Mouse (Mus musculus) lung, postnatal 36 days (tissue): ENCODE results near the gene Senp3.
"Not testable (repeated sequence)": the region's sequence is repeated elsewhere in the genome, so short reads cannot be mapped to it uniquely, and the experiment has no call there.

Experiments used
- DNase-seq: peaks from one replicate; pipeline ENCODE4 v3.0.0; 2022; ENCODE audit warnings: mixed read lengths

The Senp3 gene

DNA sequence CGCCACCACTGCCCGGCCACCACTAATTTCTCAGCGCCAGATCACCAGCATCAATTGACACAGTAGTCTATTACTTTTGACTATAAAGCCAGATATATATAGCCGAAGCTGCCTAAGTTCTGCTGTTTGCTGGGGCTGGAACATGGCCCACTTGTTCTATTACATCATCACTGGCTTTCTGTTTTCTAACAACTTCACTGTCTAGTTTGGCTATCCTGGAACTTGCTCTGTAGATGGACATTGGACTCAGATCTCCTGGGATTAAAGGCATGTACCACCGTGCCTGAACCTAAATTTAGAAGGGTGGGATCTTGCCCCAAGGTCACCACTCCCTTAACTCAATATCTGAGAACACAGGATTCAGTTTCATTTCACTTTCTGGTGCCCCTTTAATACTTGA lies 36.0 kb downstream of the Senp3 start:
- DNase-seq, result no peak

DNA sequence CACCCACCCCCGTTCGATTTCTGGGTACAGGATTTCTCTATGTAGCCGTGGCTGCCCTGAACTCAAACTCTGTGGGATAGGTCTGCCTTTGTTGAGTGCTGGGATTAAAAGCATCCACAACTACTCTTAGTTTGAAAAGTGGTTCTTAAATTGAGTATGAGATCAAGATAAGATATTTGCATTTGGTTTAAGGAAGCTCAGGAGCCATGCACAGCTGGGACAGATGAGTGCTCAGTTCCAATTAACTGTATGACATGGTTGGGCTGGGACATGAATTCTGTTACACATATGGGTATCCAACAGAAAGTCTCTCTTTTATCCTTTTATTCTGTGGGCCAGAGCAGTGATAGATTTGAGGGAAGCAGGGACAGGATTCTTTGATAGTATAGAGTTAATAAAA lies 46.4 kb downstream of the Senp3 start:
- no peak for DNase-seq

DNA sequence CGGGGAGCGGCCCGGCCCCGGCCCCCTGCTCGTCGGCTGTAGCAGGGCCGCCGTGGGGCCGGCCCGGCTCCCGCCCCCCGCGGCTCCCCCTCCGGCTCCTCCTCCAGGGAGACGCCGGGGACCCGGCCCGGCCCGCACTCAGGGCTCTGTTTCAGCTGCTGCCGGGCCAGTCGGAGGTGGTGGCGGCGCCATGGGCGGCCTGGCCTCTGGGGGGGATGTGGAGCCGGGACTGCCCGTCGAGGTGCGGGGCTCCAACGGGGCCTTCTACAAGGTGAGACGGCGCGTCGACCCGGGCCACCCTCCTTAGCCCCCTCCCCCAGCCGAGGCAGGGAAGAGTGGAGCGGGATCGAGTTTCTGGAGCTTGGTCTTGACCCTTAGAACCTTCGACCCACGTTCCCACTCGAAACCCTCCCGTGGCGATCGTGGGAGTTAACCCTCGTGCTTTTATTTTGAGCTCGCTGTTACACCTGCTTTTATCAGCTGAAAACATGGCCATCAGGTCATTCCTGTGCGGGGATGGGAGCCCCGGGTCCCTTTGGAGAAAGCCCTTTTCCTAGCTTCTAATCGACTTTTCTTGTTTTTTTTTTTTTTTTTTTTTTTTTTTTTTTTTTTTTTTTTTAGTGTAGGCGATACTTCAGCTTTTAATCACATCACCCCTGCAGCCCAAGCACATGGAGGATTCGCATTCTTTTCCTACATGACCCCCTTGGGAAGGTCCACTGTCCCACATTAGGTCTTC lies 48.6 kb downstream of the Senp3 start:
- DNase-seq, result peak; percentile 66

DNA sequence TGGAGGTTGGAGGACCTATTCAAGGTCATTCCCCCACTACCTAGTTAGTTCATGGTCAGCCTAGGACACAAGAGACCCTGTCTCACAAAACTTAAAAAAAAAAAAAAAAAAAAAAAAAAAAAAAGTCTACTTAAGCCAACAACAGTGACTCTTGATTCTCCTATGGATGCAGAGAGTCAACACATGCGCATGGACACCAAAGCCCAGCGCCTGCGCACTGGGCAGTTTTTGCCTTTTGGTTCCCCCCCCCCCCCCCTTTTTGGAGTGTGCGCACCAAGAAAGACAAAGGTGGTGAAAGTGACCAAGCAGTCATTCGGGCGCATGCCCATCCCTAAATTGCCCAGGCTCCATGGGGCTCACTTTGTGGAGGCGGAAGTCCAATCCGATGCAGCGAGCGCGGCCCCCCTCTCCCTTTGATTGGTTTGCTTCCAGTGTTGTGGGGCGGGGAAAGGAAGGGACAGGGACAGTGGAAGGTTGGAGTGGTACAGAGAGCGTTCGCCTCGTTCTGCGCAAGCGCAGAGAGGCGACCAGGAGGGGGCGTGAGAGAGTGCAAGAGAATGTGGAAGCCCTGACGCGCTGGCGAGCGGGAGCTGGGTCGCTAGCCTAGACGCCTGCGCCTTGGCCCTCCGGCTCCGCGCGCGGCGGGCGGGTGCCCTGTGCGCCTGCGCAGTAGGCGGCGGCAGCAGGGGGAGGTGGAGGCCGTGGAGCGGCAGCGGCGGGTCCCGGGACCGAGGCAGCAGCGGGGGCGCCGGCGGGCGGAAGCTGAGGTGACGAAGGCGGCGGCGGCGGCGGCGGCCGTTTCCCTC lies 49.4 kb downstream of the Senp3 start, which contains the start of gene Fxr2:
Gene Fxr2 (plus strand): TSS at position 707 of the 806 bp plus-strand sequence.
- peak; percentile 100 for DNase-seq

DNA sequence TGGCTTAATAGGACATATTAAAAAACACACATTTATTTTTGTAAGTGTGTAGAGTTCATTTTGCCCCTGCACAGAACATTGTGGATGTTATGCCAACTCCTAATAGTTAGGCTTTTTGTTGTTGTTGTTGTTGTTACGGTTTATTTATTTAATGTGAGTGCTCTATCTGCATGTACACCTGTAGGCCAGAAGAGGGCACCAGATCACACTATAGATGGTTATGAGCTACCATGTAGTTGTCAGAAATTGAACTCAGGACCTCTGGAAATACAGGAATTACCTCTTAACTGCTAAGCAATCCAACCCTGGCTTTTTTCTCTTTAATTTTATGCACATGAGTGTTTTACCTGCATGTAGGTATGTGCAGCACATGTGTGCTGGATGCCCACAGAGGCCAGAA lies 52.1 kb downstream of the Senp3 start:
- DNase-seq, result peak; percentile 45

DNA sequence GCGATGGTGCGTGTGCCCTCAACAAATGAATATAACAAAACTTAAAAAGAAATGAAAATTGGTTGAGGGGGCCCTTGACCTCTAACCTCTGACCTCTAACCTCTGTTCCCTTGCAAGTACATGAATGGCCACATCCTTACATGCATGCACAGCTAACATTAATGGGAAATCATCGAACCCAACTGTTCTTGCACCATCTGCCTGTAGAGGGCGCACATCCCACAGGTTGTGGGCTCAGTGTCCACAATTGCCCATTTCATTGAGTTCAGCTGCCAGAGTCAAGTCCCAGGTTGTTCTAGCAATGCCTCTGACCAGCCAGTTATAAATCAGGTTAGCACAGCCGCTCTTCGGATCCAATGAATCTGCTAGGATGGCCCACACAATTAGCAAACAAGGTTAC lies 53.6 kb downstream of the Senp3 start:
- DNase-seq, result peak; percentile 89

DNA sequence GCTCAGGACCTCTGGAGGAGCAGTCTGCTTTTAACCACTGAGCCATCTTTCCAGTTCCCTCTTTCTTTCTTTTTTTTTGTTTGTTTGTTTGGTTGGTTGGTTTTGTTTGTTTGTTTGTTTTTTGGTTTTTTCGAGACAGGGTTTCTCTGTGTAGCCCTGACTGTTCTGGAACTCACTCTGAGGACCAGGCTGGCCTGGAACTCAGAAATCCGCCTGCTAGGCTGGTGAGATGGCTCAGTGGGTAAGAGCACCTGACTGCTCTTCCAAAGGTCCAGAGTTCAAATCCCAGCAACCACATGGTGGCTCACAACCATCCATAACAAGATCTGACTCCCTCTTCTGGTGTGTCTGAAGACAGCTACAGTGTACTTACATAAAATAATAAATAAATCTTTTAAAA lies 57.5 kb downstream of the Senp3 start:
- not testable (repeated sequence) for DNase-seq
